Mouse (Mus musculus): Measurements from ENCODE around the gene Mpzl3.

Mpzl3 gene

DNA sequence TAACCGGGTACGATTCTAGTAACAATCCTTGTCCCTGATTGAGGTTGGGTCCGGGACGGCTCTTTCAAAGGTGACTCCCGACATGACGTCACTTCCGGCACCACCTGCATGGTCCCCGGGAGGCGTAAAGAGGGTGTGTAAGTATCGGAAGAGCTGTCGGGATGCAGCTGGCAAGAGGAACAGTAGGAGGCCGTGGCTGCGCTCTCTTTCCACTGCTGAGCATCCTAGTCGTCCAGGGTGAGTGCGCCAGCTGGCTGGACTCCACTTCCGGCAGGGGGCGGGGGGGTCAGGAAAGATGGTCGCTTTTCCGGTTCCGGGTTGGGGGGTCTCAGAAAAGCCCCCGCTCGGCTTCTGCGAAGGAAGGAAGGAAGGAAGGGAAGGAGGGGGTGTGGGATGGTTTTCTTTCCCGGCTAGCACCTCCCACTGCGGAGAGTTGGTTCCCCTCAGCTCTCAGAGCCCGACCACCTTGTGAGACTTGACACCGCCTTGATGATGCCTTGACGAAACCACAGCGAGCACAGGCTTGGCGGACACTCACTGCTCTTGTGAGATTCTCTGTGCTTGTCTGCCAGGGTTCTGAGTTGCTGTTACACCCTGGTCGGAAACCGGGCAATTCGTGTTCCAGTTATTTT lies at the start of gene Mpzl3:
Mpzl3 (plus strand) TSS at position 105 of the 632 bp plus-strand sequence.
- no peak for DNase-seq (ENCODE audit: low read depth)

- no peak for DNase-seq (ENCODE audit: low read depth)
Observed at GRCm38 (mm10) chr9:45007404-45007803, 47.6 kb upstream of the Mpzl3 start.

DNA sequence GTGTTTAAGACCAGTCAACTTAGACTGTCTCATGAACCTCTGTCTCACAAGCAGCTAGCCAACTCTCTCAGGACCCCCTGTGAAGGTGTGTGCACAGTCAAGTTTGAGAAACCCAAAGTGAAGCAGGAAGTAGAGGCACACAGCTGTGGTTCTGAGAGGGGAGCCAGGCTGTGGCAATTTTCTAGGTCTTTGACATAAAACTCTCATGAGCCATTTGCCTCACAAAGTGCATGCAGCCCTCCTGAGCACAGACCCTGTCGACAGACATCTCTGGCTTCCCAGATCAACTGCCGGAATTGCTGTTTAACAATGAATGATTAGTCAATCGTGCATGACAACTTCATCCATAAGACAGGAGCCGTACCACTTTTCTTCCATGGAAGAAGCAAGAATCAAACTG lies 46.6 kb upstream of the Mpzl3 start:
- DNase-seq (ENCODE audit: low read depth): no peak

DNA sequence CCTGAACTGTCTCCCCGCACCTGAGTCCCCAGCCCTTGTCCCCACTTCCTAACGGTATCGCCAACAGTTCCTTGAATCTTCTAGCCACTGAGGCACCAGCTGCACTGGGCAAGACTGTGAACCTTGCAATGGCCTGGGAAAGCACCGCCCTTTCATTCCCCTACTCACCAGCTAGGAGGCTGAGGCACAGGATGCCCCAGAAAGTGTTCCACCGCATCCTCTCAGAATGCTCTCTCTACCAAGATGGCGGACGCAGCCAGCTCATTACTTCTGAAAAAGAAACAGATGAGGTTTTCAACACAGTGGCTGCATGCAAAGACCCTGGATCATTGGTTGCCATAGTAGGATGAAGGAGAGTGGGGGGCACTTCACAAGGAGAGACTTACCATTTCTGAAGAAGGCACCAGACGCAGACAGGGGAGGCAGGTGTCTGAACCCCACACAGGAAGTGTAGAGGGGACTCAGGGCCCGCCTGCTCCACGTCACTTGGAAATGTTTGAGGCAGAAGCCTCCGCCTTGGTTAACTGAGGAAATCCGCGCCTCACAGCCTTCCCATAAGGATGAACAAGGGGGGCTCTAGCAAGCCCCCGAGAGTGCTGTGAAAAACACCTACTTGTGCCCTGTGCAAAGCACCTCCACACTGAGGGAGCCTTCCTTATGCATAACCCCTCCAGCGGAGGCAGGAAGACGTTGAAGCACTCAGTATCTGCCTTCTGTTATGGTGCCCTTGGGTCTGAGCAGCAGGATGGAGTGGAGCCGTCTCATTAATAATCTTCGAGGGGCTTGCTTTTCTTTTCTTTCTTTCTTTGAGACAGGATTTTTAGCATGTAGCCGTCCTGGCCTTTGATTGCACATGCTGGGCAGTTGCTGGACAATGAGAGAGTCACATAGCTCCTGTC lies 45.6 kb upstream of the Mpzl3 start, which contains the start of gene Cd3e:
Cd3e (minus strand) TSS at position 448 of the 899 bp plus-strand sequence.
- DNase-seq (ENCODE audit: low read depth): no peak

DNA sequence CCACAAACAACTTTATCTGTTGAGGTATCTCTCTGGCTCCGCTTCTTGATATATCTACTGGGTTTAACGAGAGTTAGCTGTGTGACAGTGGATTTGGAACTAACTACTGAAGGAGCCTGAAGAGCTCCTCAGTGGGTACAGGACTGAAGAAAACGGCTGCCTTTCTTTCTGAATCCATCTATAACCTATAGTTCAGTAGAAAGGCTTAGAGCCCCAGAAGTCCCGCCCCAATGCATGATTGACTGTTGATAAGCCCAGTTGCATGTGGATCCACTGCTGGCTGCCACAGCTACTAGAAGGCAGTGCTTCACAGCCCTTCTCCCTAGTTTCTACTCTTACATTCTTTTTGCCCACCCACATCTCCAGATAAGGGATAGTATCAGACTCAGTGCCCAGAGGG lies 44.5 kb upstream of the Mpzl3 start:
- peak; percentile 29 for DNase-seq (ENCODE audit: low read depth)

GRCm38 (mm10) chr9:45011291-45011690 lies 43.7 kb upstream of the Mpzl3 start:
- DNase-seq (ENCODE audit: low read depth): no peak

DNA sequence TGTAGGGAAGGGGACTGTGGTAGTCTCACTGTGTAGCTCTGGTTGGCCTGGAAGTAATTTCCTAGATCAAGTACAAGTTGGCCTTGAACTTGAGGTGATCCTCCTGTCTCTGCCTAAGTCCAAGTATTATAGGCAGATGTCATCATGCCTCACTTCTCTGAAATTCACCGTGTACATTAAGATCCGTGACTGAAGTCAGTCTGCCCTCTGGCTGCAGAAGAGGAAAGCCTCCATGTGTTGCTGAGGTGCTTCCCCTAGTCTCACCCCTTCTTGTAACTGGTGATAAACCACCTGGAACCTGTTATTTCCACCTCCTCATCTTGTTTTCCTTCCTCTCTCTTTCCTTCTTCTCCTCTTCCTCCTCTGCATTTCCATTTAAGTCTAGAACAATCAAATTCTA lies 40.1 kb upstream of the Mpzl3 start:
- peak; percentile 56 for DNase-seq (ENCODE audit: low read depth)

DNA sequence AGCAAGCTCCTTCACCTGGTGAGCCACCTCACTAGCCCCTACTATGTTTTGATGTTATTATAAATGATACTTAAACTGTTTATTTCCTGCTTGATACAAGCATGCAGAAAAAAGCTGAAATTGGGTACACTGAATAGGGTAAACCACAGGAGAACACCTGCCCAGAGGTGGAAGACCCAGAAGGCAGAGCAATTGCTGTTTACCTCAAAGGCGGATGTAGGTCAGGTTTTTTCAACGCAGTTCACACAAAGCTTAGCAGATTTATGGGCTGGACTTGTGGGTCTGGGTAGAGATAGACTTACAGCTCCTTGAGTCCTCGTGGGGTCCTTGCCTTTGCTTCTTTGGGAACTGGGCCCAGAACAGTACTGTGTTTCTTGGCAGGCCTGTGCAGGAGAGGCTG lies 39.1 kb upstream of the Mpzl3 start:
- no peak for DNase-seq (ENCODE audit: low read depth)

GRCm38 (mm10) chr9:45018031-45018430 lies 37.0 kb upstream of the Mpzl3 start:
- DNase-seq (ENCODE audit: low read depth): no peak

GRCm38 (mm10) chr9:45022800-45023199 lies 32.2 kb upstream of the Mpzl3 start:
- peak; percentile 77 for DNase-seq (ENCODE audit: low read depth)

- no peak for DNase-seq (ENCODE audit: low read depth)
Observed at GRCm38 (mm10) chr9:45023638-45024037, 31.3 kb upstream of the Mpzl3 start.

GRCm38 (mm10) chr9:45024187-45024586 lies 30.8 kb upstream of the Mpzl3 start:
- no peak for DNase-seq (ENCODE audit: low read depth)

- DNase-seq (ENCODE audit: low read depth): no peak
Observed at GRCm38 (mm10) chr9:45027376-45027775, 27.6 kb upstream of the Mpzl3 start.

DNA sequence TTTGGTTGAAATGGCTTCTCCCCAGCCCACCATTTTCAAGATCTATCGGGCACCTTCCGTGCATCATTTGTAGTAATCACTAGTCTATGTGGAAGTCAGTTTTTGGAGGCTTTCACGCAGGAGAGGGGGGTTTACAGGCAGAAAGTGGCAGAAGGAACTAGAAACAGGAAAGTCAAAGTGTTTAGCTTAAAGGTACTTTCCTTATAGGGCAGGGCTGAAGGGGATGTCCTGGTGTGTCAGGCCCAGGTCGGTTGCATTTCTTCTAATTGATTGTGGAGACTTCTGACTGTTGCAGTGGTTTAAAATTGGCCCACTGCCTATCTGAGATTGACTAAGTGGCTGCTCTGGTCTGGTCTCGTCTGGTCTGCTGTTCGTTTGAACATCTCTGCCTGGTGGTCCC lies 24.6 kb upstream of the Mpzl3 start:
- no peak for DNase-seq (ENCODE audit: low read depth)

DNA sequence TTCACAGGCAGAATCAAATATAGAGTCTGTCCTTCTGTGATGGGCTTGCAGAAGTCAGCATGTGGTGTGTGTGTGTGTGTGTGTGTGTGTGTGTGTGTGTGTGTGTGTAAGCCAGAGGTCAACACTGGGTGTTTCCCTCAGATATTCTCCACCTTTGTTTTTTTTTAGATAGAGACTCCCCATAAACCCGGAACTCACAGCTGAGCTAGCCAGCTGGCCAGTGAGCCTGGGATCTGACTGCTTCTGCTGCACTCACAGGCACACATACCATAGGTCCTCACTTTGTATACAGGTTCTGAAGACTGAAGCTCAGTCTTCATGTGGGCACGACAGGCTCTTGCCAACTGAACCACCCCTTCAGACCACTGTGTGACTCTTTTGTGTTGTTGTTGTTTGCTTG lies 22.7 kb upstream of the Mpzl3 start:
- no peak for DNase-seq (ENCODE audit: low read depth)

- no peak for DNase-seq (ENCODE audit: low read depth)
Observed at GRCm38 (mm10) chr9:45034526-45034925, 20.5 kb upstream of the Mpzl3 start.

DNA sequence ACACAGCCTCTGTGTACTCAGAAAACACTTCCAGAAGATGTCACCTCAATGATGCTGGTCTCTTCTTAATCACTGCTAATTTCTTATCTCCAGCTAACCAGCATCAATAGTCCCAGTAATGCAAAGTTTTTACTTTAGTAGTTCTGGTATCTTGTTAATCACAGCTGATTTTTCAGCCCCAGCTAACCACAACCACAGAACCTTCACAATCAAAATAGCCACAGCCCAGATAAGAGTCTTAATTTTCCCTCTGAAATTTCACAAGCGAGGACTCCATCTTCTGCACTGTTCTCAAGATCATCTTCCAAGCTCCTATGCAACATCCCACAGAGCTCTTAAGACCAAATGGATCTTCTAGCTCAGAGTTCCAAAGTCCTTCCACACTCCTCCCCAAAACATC lies 17.2 kb upstream of the Mpzl3 start:
- DNase-seq (ENCODE audit: low read depth): peak; percentile 45

DNA sequence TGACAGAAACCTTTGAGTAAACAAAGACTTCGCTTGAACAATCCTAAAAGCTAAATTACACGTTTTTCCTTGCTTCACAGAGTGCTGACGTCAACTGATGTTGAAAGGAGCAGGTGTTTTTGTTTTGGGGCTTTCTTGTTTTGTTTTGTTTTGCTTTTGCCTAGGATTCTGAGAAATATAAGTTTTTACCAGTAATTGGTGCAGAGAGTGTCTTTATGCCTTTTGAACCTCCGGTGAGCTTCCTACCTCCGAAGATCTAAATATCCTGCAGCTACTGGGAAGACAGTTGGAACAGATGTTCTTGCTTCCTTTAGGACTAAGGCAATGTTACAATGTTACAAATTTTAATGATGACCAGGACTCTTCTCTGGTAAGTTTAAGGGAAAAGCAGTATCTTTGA lies 15.5 kb upstream of the Mpzl3 start, which contains the start of gene Mpzl2:
Mpzl2 (plus strand) TSS at position 301 of the 400 bp plus-strand sequence.
- no peak for DNase-seq (ENCODE audit: low read depth)

- DNase-seq (ENCODE audit: low read depth): no peak
Observed at GRCm38 (mm10) chr9:45040066-45040845, 14.7 kb upstream of the Mpzl3 start.

DNA sequence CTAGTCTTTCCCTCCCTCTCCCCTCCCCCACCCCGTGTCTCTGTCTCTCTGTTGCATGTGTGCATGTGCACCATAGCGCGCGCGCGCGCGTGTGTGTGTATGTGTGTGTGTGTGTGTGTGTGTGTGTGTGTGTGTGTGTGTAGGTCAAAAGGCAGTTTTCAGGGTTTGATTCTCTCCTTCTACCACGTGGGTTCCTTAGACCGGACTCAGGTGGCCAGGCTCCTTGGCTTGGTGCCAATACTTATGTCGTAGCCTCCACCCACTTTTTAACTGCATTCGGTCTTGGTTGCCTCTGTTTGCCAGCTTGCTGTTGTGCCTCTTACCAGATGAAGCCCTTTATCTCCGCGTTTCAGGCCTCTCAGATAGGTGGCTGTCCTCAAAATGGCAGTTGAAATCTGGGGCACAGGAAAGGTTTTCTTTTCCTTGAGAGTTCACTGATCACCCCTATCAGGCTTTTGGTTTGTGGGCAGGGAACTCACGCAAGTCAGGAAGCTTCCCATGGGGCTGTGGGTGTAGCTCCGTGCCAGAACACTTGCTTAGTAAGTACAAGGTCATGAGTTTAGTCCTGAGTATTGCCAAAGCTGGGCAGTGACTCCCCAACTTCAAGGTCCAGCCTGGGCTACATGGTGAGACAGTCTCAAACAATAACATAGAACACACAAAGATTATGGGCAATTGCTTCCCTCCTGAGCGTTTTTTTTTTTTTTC lies 13.7 kb upstream of the Mpzl3 start:
- peak; percentile 94 for DNase-seq (ENCODE audit: low read depth)

- no peak for DNase-seq (ENCODE audit: low read depth)
Observed at GRCm38 (mm10) chr9:45042056-45042720, 12.8 kb upstream of the Mpzl3 start.
